Mouse (Mus musculus) c-Kit-positive CD71-positive TER-119-negative erythroid progenitor cells, embryonic 14.5 days (primary cell): ENCODE results near the gene Ptrh1.

Source experiments
- DNase-seq: peaks from one replicate; pipeline ENCODE4 v3.0.0-alpha.2; 2013; ENCODE audit warnings: low read depth

Gene Ptrh1

GRCm38 (mm10) chr2:32757056-32757845 lies 18.3 kb upstream of the Ptrh1 start, which contains the start of gene Tor2a:
Gene Tor2a (plus strand): TSS chr2:32757234.
- DNase-seq = peak; percentile 96

DNA sequence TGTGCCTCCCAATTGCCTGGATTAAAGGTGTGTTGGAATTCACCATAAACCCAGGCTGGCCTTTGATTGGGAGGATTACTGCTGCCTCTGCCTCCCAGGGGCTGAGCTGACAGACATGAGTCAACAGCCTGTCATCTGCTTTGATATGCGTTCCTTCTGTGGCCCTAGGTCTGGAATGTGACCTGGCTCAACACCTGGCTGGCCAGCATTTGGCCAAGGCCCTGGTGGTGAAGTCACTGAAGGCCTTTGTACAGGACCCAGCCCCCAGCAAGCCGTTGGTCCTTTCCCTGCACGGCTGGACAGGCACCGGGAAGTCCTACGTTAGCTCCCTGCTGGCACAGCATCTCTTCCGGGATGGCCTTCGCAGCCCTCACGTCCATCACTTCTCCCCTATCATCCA lies 17.1 kb upstream of the Ptrh1 start:
- DNase-seq = no peak

GRCm38 (mm10) chr2:32759001-32759400 lies 16.6 kb upstream of the Ptrh1 start:
- DNase-seq = no peak

DNA sequence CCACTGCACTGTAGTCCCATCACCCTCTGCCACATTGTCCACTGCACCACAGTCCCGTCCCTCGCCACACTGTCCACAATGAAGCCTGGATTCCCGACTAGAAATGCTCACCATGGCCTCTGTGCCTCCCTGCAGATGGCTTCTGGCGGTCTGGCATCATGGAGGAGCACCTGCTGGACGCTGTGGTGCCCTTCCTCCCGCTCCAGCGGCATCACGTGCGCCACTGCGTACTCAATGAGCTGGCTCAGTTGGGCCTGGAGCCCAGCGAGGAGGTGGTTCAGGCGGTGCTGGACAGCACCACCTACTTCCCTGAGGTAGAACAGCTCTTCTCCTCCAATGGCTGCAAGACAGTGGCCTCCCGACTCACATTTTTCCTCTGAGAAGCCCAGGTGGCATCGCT lies 14.2 kb upstream of the Ptrh1 start:
- no peak for DNase-seq

GRCm38 (mm10) chr2:32761859-32762258 lies 13.7 kb upstream of the Ptrh1 start:
- no peak for DNase-seq

DNA sequence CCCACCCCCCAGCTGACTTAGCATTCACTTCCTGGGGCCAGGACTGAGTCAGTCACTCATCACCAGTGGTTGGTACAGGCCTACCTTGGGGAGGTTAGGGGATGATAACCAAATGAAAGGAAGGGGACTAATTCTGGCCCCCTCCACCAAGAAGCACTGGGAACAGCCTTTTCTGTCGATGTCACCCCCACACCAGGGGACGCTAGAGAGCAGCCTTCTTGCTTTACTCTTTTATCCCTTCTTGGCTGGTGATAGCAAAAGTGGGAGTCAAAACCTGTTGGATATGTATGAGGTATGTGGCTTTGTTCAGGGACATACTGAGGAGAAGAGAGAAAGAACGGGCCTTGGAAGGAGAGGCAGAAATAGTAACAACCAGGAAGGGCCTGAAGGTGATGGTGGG lies 12.2 kb upstream of the Ptrh1 start:
- no peak for DNase-seq

GRCm38 (mm10) chr2:32767241-32767640 lies 8.3 kb upstream of the Ptrh1 start:
- DNase-seq = no peak

DNA sequence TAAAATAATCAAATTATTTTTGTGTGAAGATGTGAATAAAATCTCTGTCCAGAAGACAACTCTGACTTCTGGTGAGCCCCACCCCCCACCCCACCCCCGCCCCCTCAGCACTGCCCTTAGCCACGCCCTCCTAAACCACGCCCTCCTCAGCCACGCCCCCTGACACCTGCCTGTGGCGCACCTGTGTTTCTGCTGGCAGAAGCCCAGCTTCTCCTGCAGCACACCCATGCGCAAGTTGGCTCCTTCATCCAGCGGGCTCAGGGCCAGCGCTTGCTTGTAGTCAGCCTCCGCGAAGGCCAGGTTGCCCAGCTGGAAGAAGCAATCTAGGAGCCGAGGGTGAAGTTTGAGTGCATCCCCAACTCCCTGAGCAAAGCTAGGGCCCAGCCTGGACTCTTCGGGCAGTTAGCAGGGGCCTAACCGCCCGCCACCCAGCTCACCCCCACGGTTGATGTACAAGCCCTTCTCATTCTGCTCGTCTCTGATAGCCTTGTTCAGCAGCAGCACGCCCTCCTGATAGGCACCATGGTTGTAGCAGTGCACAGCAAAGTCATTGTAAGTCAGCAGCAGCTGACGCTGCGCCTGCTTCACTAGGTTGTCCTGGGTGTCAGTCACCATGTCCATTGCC lies 6.8 kb upstream of the Ptrh1 start:
- peak; percentile 45 for DNase-seq

DNA sequence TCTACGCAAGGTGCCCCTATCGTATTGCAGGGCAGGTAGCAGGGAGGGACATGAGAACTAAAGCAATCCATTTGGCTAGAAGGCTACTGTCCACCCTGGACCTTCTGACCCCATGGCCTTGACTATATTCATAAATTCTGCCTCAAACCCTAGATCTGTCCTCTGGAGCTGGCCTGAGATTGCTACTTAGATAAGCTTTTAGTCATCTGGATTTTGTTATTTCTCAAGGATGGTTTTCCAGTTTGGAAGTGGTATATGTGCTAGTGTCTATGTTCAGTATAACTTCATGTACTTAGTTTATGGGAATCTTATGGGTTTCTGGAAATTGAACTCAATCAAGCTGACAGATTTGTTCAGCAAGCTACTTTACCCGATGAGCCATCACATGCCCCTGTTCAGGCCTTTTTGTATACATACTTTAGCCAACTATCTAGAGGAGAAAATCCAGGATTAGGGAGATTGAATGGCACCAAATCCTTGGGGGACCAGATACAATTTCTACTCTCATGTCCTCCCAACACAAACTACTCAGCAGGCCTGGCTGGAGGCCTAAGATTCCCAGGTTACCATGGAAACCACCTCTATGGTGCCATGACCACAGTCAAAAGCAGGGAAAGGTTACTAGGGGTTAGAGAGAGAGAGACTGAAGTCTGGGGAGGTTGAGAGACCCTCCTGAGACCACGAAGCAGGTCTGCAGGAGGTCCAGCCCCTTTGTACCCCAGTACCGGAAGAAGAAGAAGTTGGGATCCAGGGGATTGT lies 6.1 kb upstream of the Ptrh1 start:
- no peak for DNase-seq

DNA sequence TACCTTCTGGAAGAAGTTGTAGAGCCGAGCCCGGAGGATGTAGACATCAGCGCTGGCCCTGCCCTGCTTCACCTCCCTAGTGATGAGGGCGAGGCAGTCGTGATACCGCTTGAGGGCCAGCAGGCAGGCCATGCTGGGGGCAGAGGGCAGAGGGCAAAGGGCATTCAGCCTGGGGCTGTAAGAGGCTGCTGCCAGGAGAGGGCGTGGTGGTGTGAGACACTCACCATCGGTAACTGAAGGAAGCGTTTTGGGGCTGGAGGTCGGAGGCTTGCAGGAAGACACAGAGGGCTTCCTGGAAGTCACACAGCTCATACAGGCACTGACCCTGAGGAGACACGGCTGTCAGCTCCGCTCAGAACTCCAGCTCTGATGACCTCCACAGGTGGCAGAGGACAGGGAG lies 3.7 kb upstream of the Ptrh1 start:
- no peak for DNase-seq

DNA sequence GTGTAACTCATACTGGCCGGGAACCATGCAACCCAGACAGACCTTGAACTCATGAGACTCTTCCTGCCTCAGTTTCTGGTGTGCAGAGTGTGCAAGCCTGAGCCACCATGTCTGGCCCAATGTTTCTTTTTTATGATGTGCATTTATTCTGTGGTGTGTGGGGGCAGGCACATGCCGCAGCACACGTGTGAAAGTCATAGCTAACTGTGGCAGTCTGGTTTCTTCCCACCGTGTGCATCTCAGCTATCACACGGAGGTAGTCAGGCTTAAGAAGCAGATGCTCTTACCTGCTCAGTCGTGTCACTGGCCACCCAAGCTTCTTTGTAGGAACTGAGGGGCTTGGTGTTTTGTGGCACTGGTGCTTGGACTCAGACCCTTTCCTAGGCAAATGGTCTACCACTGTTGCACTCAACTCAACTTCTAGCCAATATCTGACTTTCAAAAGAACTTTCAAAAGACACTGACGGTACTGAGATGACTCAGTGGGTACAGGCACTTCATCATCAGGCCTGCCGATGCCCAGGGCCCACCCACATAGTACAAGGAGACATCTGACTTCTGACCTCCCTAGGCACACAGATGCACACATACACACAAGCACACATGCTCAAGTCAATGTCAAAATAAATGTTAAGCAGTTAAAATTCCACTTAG lies 2.8 kb upstream of the Ptrh1 start:
- no peak for DNase-seq

GRCm38 (mm10) chr2:32776192-32776591 lies 606 bp downstream of the Ptrh1 start:
- DNase-seq = no peak

DNA sequence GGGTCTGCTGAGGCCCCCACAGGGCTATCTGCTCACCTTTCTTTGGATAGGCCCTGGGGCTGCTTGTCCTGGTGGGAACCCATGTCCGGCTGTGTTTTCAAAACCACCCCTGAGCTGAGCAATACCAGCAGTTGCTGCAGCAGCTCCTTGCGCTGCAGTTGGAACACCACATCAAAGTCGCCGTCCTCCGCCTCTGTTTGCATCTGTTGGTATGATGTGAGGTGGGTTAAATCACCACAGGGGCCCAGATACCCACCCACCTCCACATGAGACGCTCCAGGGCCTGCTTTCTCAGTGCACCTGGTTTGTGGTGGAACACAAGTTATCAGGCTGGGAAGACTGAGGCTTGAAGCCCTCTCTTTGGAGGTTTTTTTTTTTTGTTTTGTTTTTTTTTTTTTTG lies 2.5 kb downstream of the Ptrh1 start:
- no peak for DNase-seq

- DNase-seq = no peak
Measured at GRCm38 (mm10) chr2:32779131-32779530, 3.5 kb downstream of the Ptrh1 start.

DNA sequence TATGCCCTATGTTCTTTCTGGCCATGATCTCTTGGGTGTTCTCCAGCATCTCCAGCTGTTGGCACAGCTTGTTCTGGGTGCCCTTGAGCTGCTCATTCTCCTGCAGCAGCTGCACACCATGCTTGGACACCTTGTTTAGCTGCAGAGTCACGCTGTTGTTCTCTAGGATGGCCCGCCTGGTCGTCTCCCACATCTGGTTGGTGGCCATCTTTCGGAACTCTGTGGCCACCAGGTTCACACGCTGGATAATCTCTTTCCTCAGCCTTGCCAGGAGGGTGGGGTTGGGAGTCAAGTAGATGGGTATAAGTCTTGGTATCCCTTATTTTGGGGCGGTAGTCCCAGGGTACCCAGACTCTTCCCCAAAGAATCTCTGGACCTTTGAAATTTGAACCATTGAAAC lies 4.1 kb downstream of the Ptrh1 start:
- no peak for DNase-seq

DNA sequence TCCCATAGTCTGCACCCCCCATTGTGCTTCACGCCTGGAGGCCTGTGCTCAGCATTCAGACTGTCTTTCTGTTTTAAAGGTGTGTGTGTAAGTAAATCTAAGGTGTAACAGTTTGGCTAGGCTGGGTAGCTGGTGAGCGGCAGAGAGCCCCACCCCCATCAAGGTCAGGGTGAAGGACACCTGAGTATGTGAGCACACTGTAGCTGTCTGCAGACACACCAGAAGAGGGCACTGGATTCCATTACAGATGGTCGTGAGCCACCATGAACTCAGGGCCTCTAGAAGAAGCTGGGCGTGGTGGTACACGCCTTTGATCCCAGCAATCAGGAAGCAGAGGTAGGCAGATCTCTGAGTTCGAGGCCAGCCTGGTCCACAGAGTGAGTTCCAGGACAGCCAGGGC lies 6.1 kb downstream of the Ptrh1 start:
- DNase-seq = no peak

DNA sequence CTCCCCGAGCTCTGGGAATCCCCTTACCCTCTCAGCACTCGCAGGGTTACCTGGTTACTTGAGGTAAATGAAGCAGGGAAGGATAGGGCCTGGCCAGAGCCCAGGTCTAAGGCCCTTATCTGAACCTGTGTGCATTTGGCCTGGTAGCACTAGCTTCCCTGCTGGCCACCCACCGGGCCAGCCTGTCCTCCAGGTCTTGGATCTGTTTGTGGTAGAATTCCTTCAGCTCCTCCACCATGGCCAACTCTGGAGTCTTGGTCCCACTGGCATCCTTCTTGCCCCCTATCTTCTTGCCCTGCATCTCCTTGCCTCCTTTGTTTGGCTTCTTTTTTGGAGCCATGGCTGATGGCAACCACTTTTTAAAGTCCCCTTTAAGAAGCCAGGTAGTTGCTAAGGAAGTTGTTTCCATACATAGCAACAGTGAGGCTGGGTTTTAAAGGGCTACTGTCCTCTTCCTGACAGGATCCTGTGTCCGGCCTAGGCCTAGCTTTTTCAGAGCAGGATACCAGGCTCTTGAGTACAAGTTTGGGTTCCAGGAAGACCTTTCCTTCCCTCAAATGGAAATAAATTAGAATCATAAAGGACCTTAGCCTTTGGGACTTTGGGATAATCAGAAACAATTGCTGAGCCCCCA lies 8.6 kb downstream of the Ptrh1 start, which contains the start of gene Cfap157:
Cfap157 (minus strand) TSS at position 381 of the 634 bp plus-strand sequence.
- no peak for DNase-seq

GRCm38 (mm10) chr2:32787176-32787575 lies 11.6 kb downstream of the Ptrh1 start:
- no peak for DNase-seq

- DNase-seq = no peak
Measured at GRCm38 (mm10) chr2:32788581-32788980, 13.0 kb downstream of the Ptrh1 start.

DNA sequence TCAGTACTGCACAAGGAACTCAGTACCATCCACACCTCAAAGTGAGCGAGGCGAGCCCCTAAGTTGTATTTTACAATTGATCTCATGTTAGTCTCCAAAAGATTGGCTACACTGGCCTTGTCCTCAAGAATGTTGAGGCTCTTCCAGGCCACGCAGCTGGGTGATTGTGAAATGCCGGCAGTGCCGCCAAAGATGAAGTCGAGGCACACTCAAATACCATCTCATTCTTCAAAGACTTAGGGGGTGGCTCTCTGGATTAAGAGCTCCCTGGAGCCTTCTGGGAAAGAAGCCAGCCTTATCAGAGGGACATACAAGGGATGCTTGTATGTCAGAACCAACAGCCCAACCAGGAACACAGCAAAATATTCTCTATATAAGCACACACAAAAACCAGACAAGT lies 15.7 kb downstream of the Ptrh1 start:
- DNase-seq = no peak

DNA sequence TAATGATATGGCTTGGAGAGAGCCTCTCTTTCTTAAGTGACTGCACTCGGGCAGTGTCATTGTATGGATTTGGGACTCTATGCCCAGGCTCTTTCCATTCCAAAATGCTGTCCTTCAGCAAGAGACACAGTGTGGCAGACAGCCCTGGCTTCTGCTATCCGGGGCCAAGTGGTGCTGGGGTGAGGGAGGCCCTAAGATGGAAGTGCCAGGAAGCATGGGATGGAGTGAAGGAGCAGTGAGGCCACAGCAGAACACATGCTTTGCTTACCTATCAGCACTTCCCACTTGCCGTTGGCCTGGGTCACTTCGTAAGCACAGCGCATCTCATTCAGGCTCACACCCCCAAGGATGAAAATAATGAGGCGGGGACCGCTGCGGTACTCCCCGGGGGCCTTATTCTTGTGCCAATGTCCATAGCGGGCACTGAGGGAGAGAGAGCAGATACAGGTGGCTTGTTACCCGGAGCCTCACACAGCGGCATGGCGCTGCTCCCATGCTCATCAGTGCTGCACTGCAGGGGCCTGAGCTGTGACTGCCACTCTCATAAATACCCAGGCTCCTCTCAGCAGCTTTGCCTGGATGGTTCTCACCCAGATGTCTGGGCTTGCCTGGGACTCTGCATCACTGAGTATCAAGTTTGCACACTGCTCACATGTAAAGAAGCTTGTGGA lies 20.3 kb downstream of the Ptrh1 start:
- DNase-seq = no peak
